Mouse (Mus musculus): ENCODE data around the gene Ubqln4. TPM values are rescaled to one million over a fixed set of nuclear protein-coding genes. Genes with fewer than 3 reads are reported as not detected.
A peak's percentile ranks its signal among the peaks of the same experiment; 100 is the strongest.

Ubqln4 gene
- polyA plus RNA-seq, 1 experiment from 2014 or later = 61.6 TPM

- no peak for ATAC-seq (ENCODE audit: low FRiP score, low read depth)
- Histone ChIP-seq H3K36me3 (peaks cover 27% of the 10 kb centered on the region), H3K4me1 (peaks cover 45% of the 10 kb centered on the region), H3K27me3 (replicated peaks) (no peaks in the 10 kb centered on the region), H3K4me2 (replicated peaks) (peak overlapping the region; percentile 94), H3K27ac (peak overlapping the region; percentile 22), H3K9ac (peak overlapping the region; percentile 40), H3K4me3 (peak overlapping the region; percentile 23), H3K9me3 (no peaks in the 10 kb centered on the region)
- WGBS = 25% methylated on average over 8 of the region's 8 CpGs
These were observed 26.0 kb upstream of the Ubqln4 start for GRCm38 (mm10) chr3:88527565-88527964.

DNA sequence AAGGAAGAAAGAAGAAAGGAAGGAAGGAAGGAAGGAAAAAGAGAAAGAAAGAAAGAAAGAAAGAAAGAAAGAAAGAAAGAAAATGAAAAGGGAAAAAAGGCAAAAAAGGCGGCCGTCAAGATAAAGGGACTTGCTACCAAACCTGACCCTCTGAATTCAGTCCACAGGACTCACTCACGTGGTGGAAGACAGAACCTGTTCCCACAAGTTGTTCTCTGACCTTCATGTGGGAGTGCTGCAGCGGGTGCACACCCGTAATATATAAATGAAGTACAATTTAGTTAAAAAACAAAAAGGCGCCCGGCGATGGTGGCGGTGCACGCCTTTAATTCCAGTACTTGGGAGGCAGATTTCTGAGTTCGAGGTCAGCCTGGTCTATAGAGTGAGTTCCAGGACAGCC lies 24.9 kb upstream of the Ubqln4 start:
- 87% methylated on average over 11 of the region's 11 CpGs for WGBS
- Histone ChIP-seq H3K27me3 (replicated peaks) (no peaks in the 10 kb centered on the region), H3K4me1 (peaks cover 46% of the 10 kb centered on the region), H3K4me3 (no peak overlapping the region), H3K27ac (no peak overlapping the region), H3K9ac (no peak overlapping the region), H3K36me3 (peaks cover 16% of the 10 kb centered on the region), H3K4me2 (replicated peaks) (peak overlapping the region; percentile 94; the same call in 1 of the 2 replicates), H3K9me3 (no peaks in the 10 kb centered on the region)
- no peak for ATAC-seq (ENCODE audit: low FRiP score, low read depth)

DNA sequence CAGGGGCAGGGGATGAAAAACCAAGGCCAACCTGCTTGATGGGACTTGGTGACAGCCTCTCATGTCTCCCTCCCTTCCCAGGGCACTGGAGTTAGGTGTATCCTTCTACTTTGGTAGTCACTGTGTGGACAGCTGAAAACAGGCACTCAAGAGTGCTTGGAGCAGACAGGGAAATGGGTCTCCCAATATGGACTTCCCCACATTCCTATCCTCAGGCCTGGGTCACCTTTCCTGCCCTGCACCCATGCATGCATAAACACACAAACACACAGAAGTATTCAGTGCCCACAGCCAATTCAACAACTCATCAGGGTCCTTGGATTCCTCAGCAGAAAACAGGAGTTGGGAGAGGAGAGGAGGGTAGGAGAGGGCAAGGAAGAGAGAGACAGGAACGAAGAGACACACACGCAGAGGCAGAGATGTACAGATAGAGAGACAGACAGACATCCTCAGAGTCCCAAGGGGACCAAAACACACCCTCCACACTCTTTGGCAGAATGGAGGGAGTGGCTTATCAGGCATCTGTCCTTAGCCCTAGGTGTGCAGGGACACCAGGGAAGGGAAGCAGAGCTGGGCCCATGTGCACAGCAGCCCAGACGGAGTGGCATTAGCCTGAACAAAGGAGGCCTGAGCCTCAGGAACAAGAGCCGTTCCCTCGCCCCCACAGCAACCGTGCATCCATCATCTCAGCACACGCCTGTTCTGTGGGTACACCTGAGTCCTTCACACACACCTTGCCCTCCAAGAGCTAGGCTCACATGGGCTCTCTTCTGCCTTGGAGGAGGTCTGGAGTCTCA lies 24.2 kb upstream of the Ubqln4 start:
- WGBS = 35% methylated on average over 7 of the region's 7 CpGs
- H3K9me3 ChIP-seq = no peaks in the 10 kb centered on the region
- peaks cover 53% of the 10 kb centered on the region for H3K4me1 ChIP-seq

GRCm38 (mm10) chr3:88530082-88530864 lies 23.3 kb upstream of the Ubqln4 start:
- Histone ChIP-seq H3K4me2 (replicated peaks) (peak overlapping the region; percentile 94), H3K36me3 (peaks cover 2% of the 10 kb centered on the region; the same call in 1 of the 2 replicates), H3K27ac (peak overlapping the region; percentile 60), H3K9me3 (no peaks in the 10 kb centered on the region), H3K4me1 (peaks cover 62% of the 10 kb centered on the region), H3K4me3 (peak overlapping the region; percentile 73), H3K27me3 (replicated peaks) (no peaks in the 10 kb centered on the region), H3K9ac (peak overlapping the region; percentile 98)
- 5% methylated on average over 11 of the region's 11 CpGs for WGBS
- ATAC-seq (ENCODE audit: low FRiP score, low read depth) = no peak

More for the DNA sequence above, 24.2 kb upstream of the Ubqln4 start:
- Histone ChIP-seq H3K9ac (peak overlapping the region; percentile 98), H3K27ac (peak overlapping the region; percentile 60), H3K4me3 (peak overlapping the region; percentile 73), H3K27me3 (replicated peaks) (no peaks in the 10 kb centered on the region), H3K4me2 (replicated peaks) (peak overlapping the region; percentile 94), H3K36me3 (peaks cover 9% of the 10 kb centered on the region)
- ATAC-seq (ENCODE audit: low FRiP score, low read depth) = no peak

DNA sequence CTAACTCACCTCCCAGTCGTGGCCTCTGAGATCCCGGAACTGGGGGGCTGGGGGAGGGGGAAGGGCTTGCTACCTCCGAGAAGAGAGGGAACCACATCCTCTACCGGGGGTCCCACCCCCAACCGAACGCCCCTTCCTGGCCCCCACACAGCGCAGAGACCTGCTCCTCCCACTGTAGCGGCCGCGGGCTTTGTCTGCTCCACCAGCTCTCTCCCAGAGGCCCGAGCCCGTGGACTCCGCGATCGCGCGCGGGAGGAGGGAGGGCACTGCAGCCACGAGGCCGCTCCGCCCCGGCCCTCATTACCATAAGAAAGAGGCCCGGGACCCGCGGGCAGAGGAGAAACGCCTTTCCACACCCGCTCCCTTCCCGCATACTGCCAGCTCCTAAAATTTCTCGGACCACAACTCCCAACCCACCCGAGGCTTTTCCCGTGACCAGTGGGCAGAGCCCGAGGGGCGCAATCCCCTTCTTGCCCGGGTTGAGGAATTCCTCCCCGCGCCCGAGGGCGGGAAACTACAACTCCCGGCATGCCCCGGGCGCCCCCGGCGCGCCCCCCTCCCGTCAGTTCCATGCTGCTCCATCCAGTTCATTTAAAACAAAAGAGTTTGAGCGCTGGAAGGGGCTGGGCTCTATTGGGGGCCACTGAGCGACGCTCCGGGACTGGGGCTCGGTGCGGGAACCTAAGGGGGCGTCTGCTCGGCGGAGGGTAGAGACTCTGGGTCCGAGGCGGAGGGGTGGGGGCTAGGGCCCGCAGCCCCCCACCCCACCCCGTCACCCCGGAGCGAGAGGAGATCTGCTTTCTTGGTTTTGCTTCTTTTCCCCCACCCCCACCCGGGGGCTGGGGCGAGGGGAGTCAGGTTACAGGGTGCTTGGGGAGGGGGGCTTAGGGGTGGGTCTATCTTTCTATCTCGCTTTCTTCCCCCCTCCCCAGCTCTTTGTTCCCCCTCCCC lies 21.9 kb upstream of the Ubqln4 start:
- Histone ChIP-seq H3K9ac (peak overlapping the region; percentile 98), H3K27ac (peak overlapping the region; percentile 94), H3K36me3 (peaks cover 13% of the 10 kb centered on the region), H3K4me2 (replicated peaks) (peak overlapping the region; percentile 94), H3K4me1 (peaks cover 63% of the 10 kb centered on the region), H3K4me3 (peak overlapping the region; percentile 73), H3K9me3 (no peaks in the 10 kb centered on the region), H3K27me3 (replicated peaks) (no peaks in the 10 kb centered on the region)
- ATAC-seq (ENCODE audit: low FRiP score, low read depth) = peak; percentile 85
- WGBS = under 1% methylated on average over 63 of the region's 63 CpGs

GRCm38 (mm10) chr3:88532299-88532674 lies 21.3 kb upstream of the Ubqln4 start, which contains the start of gene Mex3a:
Gene Mex3a (plus strand): TSS chr3:88532395.
- peak within 1 kb of the TSS; percentile 98 for H3K9ac ChIP-seq
- 0% methylated on average over 11 of the region's 31 CpGs for WGBS
- H3K36me3 ChIP-seq = peaks cover 20% of the 10 kb centered on the region
- peak within 1 kb of the TSS; percentile 94 for H3K27ac ChIP-seq
- peaks cover 67% of the 10 kb centered on the region for H3K4me1 ChIP-seq
- no peak for ATAC-seq (ENCODE audit: low FRiP score, low read depth)
- no peaks in the 10 kb centered on the region for H3K9me3 ChIP-seq
- H3K27me3 ChIP-seq (replicated peaks) = no peaks in the 10 kb centered on the region
- H3K4me2 ChIP-seq (replicated peaks) = peak within 1 kb of the TSS; percentile 94
- H3K4me3 ChIP-seq = peak within 1 kb of the TSS; percentile 73

GRCm38 (mm10) chr3:88532689-88533511 lies 20.7 kb upstream of the Ubqln4 start:
- Histone ChIP-seq H3K4me1 (peaks cover 67% of the 10 kb centered on the region), H3K27ac (peak overlapping the region; percentile 94), H3K9me3 (no peaks in the 10 kb centered on the region), H3K36me3 (peaks cover 26% of the 10 kb centered on the region), H3K4me2 (replicated peaks) (peak overlapping the region; percentile 89), H3K4me3 (peak overlapping the region; percentile 73), H3K9ac (peak overlapping the region; percentile 98), H3K27me3 (replicated peaks) (no peaks in the 10 kb centered on the region)
- peak; percentile 21; the same call in 1 of the 2 replicates for ATAC-seq (ENCODE audit: low FRiP score, low read depth)
- WGBS = under 1% methylated on average over 40 of the region's 40 CpGs

DNA sequence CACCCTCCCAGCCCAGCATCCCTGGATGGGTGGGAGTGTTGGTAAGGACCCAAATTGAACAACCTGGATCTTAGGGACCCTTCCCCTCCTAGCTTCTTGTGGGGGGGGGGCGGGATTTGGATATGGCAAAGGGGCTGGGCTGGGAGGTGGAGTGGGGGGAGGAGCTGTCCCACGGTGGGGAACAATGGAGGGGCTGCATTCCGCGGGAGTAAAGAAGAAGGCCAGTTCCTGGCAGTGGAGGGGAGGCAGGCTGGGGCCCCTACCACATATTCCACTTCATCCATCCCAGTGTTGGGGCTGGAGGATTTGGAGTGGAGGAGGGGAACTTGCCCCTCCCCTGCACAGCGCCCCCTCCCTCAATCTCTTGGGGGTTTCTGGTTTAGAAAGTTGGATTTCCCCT lies 19.9 kb upstream of the Ubqln4 start:
- peak overlapping the region; percentile 89 for H3K4me2 ChIP-seq (replicated peaks)
- peak overlapping the region; percentile 94; the same call in 1 of the 2 replicates for H3K27ac ChIP-seq
- H3K4me3 ChIP-seq = peak overlapping the region; percentile 73
- no peak for ATAC-seq (ENCODE audit: low FRiP score, low read depth)
- H3K9ac ChIP-seq = peak overlapping the region; percentile 98
- no peaks in the 10 kb centered on the region for H3K27me3 ChIP-seq (replicated peaks)
- no peaks in the 10 kb centered on the region for H3K9me3 ChIP-seq
- H3K36me3 ChIP-seq = peaks cover 34% of the 10 kb centered on the region
- WGBS = 0% methylated on average over 5 of the region's 5 CpGs
- peaks cover 68% of the 10 kb centered on the region for H3K4me1 ChIP-seq

DNA sequence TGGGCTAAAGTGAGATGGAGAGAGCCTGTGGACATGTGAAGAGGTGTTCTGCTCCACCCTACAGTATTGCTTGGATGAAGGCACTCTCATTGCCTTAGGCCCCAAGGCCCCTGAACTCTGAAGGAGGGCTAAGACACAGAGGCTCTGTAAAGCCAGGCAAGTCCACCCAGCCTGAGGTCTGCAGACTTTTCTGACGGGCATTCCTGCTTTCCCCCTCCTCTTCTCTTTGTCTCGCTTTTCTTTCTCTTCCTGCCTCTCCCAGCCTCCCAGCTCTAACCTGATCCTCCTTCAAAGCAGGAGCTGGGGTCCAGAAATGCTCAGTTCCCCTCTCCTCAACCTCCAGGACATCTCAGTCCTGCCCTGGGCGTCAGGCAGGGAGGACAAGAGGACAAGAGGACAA lies 18.6 kb upstream of the Ubqln4 start:
- Histone ChIP-seq H3K27me3 (replicated peaks) (no peaks in the 10 kb centered on the region), H3K36me3 (peaks cover 41% of the 10 kb centered on the region), H3K4me3 (peak overlapping the region; percentile 73), H3K9me3 (no peaks in the 10 kb centered on the region), H3K4me2 (replicated peaks) (peak overlapping the region; percentile 89), H3K9ac (peak overlapping the region; percentile 98), H3K4me1 (peaks cover 65% of the 10 kb centered on the region), H3K27ac (no peak overlapping the region)
- no peak for ATAC-seq (ENCODE audit: low FRiP score, low read depth)
- WGBS = 20% methylated on average over 3 of the region's 3 CpGs

DNA sequence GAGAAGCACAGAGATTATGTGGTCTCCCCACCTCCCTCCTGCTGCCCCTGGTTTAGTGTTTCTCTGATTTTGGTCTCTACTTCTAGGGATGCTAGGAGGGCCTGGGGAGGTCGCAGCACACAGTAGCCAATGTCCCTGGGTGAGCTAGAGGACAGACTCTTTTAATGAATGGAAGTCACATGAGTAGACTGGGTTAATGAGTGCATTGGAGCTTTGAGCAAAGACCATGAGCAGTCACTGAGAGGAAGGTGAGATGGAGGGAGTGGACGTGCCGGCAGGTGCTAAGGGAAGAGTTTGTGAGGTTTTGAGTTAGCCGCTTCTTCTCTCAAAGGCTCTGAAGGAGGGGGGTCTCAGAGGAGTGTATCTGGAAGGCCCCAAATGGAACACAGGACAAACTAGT lies 18.0 kb upstream of the Ubqln4 start:
- Histone ChIP-seq H3K27me3 (replicated peaks) (no peaks in the 10 kb centered on the region), H3K36me3 (peaks cover 47% of the 10 kb centered on the region), H3K9me3 (no peaks in the 10 kb centered on the region), H3K4me3 (peak overlapping the region; percentile 73), H3K9ac (peak overlapping the region; percentile 98), H3K4me1 (peaks cover 65% of the 10 kb centered on the region), H3K4me2 (replicated peaks) (peak overlapping the region; percentile 89), H3K27ac (no peak overlapping the region; the same call in 1 of the 2 replicates)
- ATAC-seq (ENCODE audit: low FRiP score, low read depth) = no peak
- WGBS = 50% methylated on average over 4 of the region's 4 CpGs

All from neural tube, embryonic 12.5 days (tissue).